Mouse (Mus musculus): ENCODE data around the gene Abhd2. TPM values are rescaled to one million over a fixed set of nuclear protein-coding genes. Genes with fewer than 3 reads are reported as not detected.

Gene Abhd2
- total RNA-seq, 2 experiments from 2014 or later = 14.4 to 18.6 TPM

DNA sequence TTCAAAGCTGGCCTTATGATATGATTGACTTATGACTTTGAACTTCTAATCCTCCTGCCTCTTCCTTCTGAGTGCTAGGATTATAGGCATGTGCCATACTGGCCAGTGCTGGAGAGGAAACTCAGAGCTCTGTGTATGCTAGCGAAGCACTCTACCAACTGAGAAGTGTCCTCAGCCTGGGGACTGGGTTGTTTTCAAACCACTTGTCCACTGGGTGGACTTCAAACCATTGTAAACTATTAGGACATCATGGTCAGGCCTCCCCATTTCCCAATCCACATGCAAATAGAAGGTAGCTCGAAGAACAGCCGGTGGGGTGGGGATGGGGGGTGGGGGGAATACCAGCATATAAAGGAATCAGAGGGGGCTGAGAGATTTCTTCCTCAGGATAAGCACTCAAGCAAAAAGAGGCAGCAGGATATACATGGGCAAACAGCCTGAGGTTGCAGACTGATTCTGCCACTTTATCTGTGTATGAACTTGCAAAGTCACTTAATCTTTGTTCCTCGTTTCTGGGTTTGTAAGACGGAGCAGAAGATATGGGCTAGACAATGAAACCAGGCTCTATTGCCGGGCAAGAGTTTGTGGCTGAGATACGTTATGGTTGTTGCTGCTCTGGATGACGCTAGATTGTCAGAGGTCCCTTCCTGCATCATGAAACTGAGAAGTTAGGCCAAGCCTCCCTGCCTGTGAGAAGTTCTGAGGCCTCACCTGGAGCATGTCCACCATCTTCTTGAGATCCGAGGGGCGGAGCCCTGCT, 103.7 kb downstream of the Abhd2 start:
- DNase-seq = no peak

DNA sequence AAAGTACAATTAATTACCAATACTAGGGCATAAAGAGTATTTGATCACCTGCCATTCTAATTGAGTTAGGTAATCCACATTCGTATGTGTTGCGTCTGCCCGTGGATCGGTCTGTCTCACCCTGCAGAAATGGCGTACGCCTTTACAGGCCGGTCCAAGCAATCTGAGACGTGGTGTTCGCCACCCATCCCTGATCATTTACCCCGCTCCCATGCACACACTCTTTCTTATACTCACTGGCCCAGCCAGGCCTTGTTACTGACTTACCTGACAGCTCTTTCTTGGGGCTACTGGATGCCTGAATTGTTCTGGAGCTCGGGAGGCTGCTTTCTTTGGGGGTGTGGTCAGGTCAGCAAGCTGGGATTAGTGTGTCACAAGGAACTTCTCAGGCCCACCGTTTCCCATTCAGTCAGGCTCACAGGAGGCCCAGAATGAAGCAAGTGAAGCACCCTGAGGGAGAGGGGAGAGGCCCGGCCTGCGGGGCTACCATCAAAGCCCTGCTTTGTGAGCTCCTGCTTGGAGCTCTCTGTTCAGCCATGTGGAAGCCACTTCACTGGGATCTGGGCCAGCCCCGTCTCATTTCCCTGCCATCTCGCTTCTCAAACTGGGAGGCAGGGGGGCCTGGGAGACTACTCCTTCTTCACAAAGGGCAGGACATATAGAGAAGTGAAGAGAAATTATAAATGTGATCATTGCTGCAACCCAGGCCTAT, 113.6 kb downstream of the Abhd2 start, which contains the start of gene Rlbp1:
Gene Rlbp1 (minus strand): TSS at position 627 of the 712 bp plus-strand sequence.
- no peak for DNase-seq

DNA sequence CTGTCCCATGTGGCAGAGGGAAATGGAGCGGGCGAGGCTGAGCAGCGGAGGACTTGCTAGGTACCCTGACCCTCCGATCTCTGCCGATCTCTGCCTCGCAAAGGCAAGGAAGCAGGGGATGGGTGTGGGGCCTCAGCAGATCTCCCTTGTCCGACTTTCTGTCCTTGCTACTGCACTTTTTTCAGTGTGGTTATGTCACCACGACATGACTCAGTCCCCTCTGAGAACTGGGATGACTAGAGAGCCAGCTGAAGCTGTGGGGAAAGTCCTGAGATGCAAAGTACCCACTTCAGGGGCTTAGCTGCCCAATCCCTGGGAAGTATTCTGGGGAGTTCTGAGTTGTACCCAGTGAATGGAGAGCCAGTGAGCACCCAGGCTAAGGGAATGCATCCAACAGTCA, 114.1 kb downstream of the Abhd2 start:
- DNase-seq = no peak

DNA sequence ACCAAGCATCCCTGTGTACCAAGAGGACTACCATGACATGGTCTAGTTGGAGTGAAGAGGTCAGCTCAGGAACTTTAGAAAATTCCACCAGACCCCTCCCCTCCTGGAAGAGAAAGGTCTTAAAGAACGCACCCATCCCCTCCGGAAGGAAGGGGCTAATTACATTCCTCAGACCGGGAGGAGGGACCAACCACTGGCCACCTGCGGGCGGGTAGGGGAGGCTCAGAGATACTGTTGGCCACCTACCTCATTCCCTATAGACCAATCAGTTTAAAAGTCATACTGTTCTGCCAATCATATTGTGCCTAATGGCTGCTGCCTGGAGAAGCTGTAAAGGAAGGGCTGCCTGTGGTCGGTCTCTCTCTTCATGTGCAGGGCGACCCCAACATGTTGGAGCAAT, 115.0 kb downstream of the Abhd2 start:
- no peak for DNase-seq

- no peak for DNase-seq
Measured at GRCm38 (mm10) chr7:79388671-79389206, 115.7 kb downstream of the Abhd2 start.

- no peak for DNase-seq
Measured at GRCm38 (mm10) chr7:79390141-79390708, 117.2 kb downstream of the Abhd2 start.

DNA sequence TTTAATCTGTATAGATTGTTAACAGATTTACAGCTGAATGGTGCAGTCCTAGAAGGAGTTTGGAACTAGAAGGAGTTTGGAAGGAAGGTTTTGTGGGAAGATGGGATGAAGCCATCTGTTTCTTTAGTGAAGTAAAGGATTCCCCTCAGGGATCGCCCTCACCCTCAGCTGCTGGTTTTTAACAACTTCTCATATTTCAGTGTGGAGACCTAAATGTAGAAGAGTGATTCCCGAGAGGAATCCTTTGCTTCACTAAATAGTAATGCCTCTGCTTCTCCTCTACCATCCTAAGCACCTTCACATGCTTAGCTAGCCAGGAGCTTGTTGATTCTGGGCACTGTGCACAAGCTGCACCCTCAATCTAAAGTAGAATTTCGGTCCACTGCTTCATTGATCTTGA, 118.5 kb downstream of the Abhd2 start:
- no peak for DNase-seq

DNA sequence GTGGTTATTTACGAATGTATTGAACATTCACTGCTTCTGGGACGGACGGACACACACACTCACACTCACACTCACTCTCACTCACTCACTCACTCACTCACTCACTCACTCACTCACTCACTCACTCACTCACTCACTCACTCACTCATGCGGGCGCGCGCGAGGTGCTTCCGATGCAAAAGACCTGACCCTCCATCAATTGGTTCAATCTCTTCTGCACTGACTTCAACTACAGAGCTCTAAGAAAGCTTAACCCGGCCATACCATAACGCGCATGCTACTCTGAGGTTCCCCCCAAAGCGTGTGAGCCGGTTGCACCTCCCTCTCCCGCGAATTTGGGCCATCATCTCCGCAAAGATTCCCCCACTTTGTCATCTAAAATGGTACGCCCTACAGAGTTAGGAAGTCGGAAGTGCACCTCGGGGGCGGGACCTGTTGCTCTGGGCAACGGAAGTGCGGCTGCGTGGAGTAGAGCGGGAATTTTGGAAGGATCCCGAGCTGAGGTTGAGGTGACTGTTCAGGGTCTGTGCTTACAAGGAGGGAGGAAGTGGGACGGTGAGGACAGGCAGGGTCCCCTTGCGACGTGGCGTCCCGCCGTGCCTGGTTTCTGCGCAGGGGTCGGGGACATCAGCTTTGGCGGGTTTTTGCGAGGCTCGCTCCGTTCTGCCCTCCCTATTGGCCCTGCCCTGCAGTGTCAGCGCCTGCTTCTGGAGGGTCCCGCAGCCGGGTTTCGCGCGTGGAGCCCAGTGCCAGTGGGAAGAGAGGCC, 119.1 kb downstream of the Abhd2 start, which contains the start of gene Fanci:
Gene Fanci (plus strand): TSS at position 47 of the 767 bp plus-strand sequence.
- DNase-seq = peak; percentile 98

GRCm38 (mm10) chr7:79392860-79393513, 120.0 kb downstream of the Abhd2 start:
- DNase-seq = no peak

DNA sequence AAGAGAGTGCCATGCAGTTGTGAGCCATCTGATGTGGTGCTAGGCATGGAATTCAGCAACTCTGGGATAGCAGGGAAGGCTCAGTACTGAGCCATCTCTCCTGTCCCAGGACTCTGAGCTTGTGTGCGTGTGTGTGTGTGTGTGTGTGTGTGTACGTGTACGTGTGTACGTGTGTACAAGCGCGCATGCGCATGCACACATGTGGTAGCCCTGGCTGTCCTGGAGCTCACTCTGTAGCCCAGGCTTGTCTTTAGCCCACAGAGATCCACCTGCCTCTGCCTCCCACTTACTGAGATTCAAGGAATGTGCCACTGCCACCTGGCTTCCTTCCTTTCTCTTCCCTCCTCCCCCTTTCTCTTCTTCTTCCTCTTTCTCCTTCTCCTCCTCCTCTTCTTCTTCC, 120.9 kb downstream of the Abhd2 start:
- DNase-seq = no peak

GRCm38 (mm10) chr7:79394666-79395065, 121.7 kb downstream of the Abhd2 start:
- DNase-seq = no peak

- DNase-seq = no peak
Measured at GRCm38 (mm10) chr7:79395186-79395585, 122.2 kb downstream of the Abhd2 start.

DNA sequence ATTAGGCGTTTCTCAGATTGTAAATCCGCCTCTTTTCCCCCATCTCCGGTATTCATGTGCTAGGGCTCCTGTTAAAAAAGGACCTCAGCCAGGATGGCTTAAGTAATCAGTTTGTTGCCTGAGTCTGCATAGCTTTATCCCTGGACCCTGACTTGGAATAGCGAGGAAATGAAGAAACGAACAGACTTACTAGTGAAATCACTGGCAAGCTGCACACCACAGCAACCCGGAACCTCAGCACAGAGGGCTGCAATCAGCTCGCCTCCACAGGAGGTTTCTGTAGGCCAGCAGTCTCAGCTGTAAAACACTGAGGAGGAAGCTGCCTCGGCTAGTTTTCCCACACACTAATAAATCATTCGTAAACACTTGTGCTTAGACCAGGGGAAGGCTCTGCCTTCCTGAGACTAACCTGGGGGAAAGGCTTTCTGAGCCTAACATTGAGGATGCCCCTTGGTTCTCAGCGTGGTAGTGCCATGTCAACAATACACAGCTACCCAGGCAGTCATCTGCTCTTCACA, 124.5 kb downstream of the Abhd2 start:
- DNase-seq = no peak

- DNase-seq = no peak
Measured at GRCm38 (mm10) chr7:79398426-79398825, 125.4 kb downstream of the Abhd2 start.

DNA sequence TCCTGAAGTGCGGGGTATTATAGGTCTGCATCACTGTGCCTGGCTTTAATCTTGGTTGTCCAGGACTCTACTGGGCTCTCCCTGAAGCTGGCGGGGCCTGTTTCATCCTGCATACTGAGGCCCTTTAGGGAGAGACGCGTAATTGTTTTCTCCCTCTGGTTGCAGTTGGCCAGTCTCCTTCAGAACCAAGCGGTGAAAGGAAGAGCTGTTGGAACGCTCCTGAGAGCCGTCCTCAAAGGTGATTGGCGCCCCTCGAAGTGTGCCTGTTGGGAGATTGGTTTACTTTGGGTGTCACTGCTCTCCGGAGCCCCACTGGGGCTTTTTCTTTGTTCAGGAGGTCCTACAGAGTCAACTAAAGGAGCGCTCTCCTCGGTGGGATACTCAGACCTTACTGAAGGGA, 126.0 kb downstream of the Abhd2 start:
- no peak for DNase-seq

DNA sequence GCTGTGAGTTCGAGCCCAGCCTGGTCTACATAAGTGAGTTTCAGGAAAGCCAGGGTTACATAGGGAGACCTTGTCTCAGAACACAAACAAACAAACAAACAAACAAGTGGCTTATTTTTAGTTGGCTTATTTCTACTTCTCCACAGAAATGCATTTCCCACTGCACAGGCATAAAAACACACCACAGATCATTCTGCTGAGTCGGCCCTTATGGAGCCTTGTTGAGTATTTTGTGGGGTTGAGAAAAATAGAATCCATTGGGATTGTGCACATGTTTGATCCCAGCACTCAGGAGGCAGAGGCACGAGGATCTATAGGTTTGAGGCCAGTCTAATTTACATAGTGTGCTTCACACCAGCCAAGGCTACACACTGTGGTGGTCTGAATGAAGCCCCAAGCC, 127.3 kb downstream of the Abhd2 start:
- no peak for DNase-seq

DNA sequence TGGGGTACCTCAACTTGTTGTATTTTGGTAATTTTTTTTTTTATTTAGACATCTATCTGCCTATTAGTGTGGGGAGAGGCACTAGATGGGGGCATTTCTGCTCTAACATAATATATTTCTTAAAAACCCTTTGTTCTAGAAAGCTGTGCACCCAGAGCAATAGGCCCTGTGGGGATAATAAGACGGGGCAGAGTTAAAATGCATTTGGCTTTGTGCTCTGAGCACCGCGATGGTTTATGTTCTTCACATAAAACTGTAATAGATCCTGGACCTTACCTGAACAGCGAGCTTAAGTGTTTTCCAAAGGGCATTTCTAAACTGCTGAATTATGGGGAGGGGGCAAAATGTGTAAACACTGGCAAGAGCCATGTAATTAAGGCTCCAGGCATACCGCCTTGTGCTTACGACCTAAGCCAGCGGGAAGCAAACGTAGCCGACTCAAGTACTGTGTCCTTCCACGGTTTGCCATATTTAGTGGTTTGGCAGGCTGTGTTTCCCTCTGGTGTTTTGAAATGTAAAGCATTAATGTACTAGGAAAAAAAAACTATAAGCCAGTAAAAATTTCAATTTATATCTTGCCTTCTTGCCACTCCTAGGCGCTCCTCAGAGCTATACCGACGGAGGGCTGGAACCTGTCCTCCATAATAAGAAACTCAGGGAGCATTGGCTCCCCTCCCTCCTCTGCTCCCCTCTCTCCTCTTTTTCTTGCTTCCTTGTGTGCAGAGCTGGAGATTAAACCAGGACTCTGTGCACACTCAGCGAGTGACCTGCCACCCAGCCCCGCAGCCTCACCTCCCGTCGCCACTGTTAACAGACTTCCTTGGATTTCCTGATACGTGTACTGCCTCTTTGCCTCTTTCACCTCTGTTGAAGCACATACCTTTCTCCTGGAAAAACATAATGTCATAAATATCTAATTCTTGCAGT, 141.7 kb downstream of the Abhd2 start:
- no peak for DNase-seq

Data from gastrocnemius, postnatal 10 days (tissue).